Mouse (Mus musculus) layer of hippocampus, postnatal 36 days (tissue): ENCODE data around the gene Rgs11. TPM values are rescaled to one million over a fixed set of nuclear protein-coding genes. Genes with fewer than 3 reads are reported as not detected.
"Not testable (repeated sequence)": the region's sequence is repeated elsewhere in the genome, so short reads cannot be mapped to it uniquely, and the experiment has no call there.

Source experiments
- DNase-seq, 2 experiments: peaks; one replicate each; pipeline ENCODE4 v3.0.0; 2022
- total RNA-seq, 2 experiments: library from RNA; stranded (reverse); gene quantifications; 2 replicates each; pipeline ENCODE4 v1.2.3; 2021

Gene Rgs11
- 10 to 100 TPM; 46.5 to 48.8 TPM for total RNA-seq

GRCm38 (mm10) chr17:26202737-26203136, at the start of gene Rgs11:
Rgs11 (plus strand) TSS chr17:26202951.
- no peak for DNase-seq

- no peak for DNase-seq
Measured at GRCm38 (mm10) chr17:26162736-26163135, 40.0 kb upstream of the Rgs11 start.

GRCm38 (mm10) chr17:26168039-26168438, 34.7 kb upstream of the Rgs11 start:
- no peak for DNase-seq

- not testable (repeated sequence) for DNase-seq
Measured at GRCm38 (mm10) chr17:26175248-26175647, 27.5 kb upstream of the Rgs11 start.

- no peak for DNase-seq
Measured at GRCm38 (mm10) chr17:26178611-26179010, 24.1 kb upstream of the Rgs11 start.

- no peak for DNase-seq
Measured at GRCm38 (mm10) chr17:26181179-26181578, 21.6 kb upstream of the Rgs11 start.

GRCm38 (mm10) chr17:26187592-26187991, 15.2 kb upstream of the Rgs11 start:
- no peak for DNase-seq

GRCm38 (mm10) chr17:26188091-26188805, 14.5 kb upstream of the Rgs11 start:
- DNase-seq: no peak

GRCm38 (mm10) chr17:26191486-26191885, 11.3 kb upstream of the Rgs11 start:
- not testable (repeated sequence) for DNase-seq

- DNase-seq: no peak
Measured at GRCm38 (mm10) chr17:26192481-26193190, 10.1 kb upstream of the Rgs11 start.

- DNase-seq: no peak
Measured at GRCm38 (mm10) chr17:26198892-26199291, 3.9 kb upstream of the Rgs11 start, which contains the start of gene Pdia2. Pdia2 (minus strand) TSS chr17:26199087.

GRCm38 (mm10) chr17:26200831-26201705, 1.7 kb upstream of the Rgs11 start:
- DNase-seq: no peak

GRCm38 (mm10) chr17:26201998-26202397, 753 bp upstream of the Rgs11 start:
- DNase-seq: no peak

GRCm38 (mm10) chr17:26203321-26203811, 615 bp downstream of the Rgs11 start:
- DNase-seq: peak; percentile 54 to 64

- DNase-seq: no peak
Measured at GRCm38 (mm10) chr17:26204766-26205165, 2.0 kb downstream of the Rgs11 start.

- DNase-seq: no peak
Measured at GRCm38 (mm10) chr17:26206392-26206791, 3.6 kb downstream of the Rgs11 start.

- DNase-seq: no peak
Measured at GRCm38 (mm10) chr17:26207686-26208085, 4.9 kb downstream of the Rgs11 start, which contains the start of gene Arhgdig. Arhgdig (minus strand) TSS chr17:26207786.

GRCm38 (mm10) chr17:26212241-26212640, 9.5 kb downstream of the Rgs11 start:
- DNase-seq: no peak

- DNase-seq: no peak
Measured at GRCm38 (mm10) chr17:26212681-26213080, 9.9 kb downstream of the Rgs11 start.

- no peak for DNase-seq
Measured at GRCm38 (mm10) chr17:26221508-26221907, 18.8 kb downstream of the Rgs11 start.

- no peak for DNase-seq
Measured at GRCm38 (mm10) chr17:26225150-26225549, 22.4 kb downstream of the Rgs11 start.

- no peak for DNase-seq
Measured at GRCm38 (mm10) chr17:26229776-26230175, 27.0 kb downstream of the Rgs11 start.

- DNase-seq: no peak
Measured at GRCm38 (mm10) chr17:26231156-26231555, 28.4 kb downstream of the Rgs11 start.
